Mouse (Mus musculus) layer of hippocampus, postnatal 36 days (tissue): ENCODE measurements around the gene Gm11555. TPM values are rescaled to one million over a fixed set of nuclear protein-coding genes. Genes with fewer than 3 reads are reported as not detected.
"Not testable (repeated sequence)": the region's sequence is repeated elsewhere in the genome, so short reads cannot be mapped to it uniquely, and the experiment has no call there.

Experiments
- DNase-seq, 2 experiments: peaks; one replicate each; pipeline ENCODE4 v3.0.0; 2022
- total RNA-seq, 2 experiments: library from RNA; stranded (reverse); gene quantifications; 2 replicates each; pipeline ENCODE4 v1.2.3; 2021

Gm11555 gene
- total RNA-seq: not detected

GRCm38 (mm10) chr11:99650136-99650535 lies at the start of gene Gm11555:
Gene Gm11555 (minus strand): TSS chr11:99650236.
- DNase-seq: no peak

GRCm38 (mm10) chr11:99690463-99690862 lies 40.4 kb upstream of the Gm11555 start, which contains the start of gene Gm14190:
Gene Gm14190 (minus strand): TSS chr11:99690740.
- DNase-seq: no peak

- DNase-seq: not testable (repeated sequence)
These were observed 35.2 kb upstream of the Gm11555 start for GRCm38 (mm10) chr11:99685235-99685634.

- no peak for DNase-seq
These were observed 33.4 kb upstream of the Gm11555 start for GRCm38 (mm10) chr11:99683481-99683880.

- no peak for DNase-seq
These were observed 15.8 kb upstream of the Gm11555 start, which contains the start of gene Krtap4-6 for GRCm38 (mm10) chr11:99665860-99666259. Gene Krtap4-6 (minus strand): TSS chr11:99665960.

- DNase-seq: no peak
These were observed 12.8 kb upstream of the Gm11555 start for GRCm38 (mm10) chr11:99662802-99663201.

GRCm38 (mm10) chr11:99659256-99659655 lies 9.2 kb upstream of the Gm11555 start:
- no peak for DNase-seq

- not testable (repeated sequence) for DNase-seq
These were observed 8.5 kb upstream of the Gm11555 start, which contains the start of gene Gm11563 for GRCm38 (mm10) chr11:99658467-99659010. Gene Gm11563 (minus strand): TSS chr11:99658960.

- no peak for DNase-seq
These were observed 7.0 kb upstream of the Gm11555 start for GRCm38 (mm10) chr11:99657051-99657450.

- DNase-seq: no peak
These were observed 3.6 kb downstream of the Gm11555 start for GRCm38 (mm10) chr11:99646444-99646843.

GRCm38 (mm10) chr11:99644351-99644750 lies 5.7 kb downstream of the Gm11555 start:
- DNase-seq: no peak

- DNase-seq: not testable (repeated sequence)
These were observed 6.3 kb downstream of the Gm11555 start, which contains the start of gene Krtap4-7 for GRCm38 (mm10) chr11:99643635-99644139. Gene Krtap4-7 (minus strand): TSS chr11:99644089.

GRCm38 (mm10) chr11:99640926-99641325 lies 9.1 kb downstream of the Gm11555 start:
- no peak for DNase-seq

- no peak for DNase-seq
These were observed 12.9 kb downstream of the Gm11555 start for GRCm38 (mm10) chr11:99637086-99637485.

GRCm38 (mm10) chr11:99634653-99635134 lies 15.3 kb downstream of the Gm11555 start, which contains the start of gene Krtap4-2:
Gene Krtap4-2 (minus strand): TSS chr11:99635084.
- DNase-seq: no peak

- no peak for DNase-seq
These were observed 16.7 kb downstream of the Gm11555 start for GRCm38 (mm10) chr11:99633293-99633692.

- DNase-seq: no peak
These were observed 19.1 kb downstream of the Gm11555 start for GRCm38 (mm10) chr11:99630890-99631289.

GRCm38 (mm10) chr11:99628138-99628537 lies 21.9 kb downstream of the Gm11555 start, which contains the start of gene Krtap4-1:
Gene Krtap4-1 (minus strand): TSS chr11:99628238.
- no peak for DNase-seq

GRCm38 (mm10) chr11:99620335-99620734 lies 29.7 kb downstream of the Gm11555 start, which contains the start of gene Gm11562:
Gene Gm11562 (minus strand): TSS chr11:99620435.
- DNase-seq: no peak

- DNase-seq: no peak
These were observed 35.2 kb downstream of the Gm11555 start, which contains the start of gene Krtap2-4 for GRCm38 (mm10) chr11:99614796-99615363. Gene Krtap2-4 (minus strand): TSS chr11:99614846.

- not testable (repeated sequence) for DNase-seq
These were observed 39.9 kb downstream of the Gm11555 start, which contains the start of gene Gm11937 for GRCm38 (mm10) chr11:99610089-99610488. Gene Gm11937 (minus strand): TSS chr11:99610189.

GRCm38 (mm10) chr11:99609126-99609525 lies 40.9 kb downstream of the Gm11555 start:
- peak; percentile 32 to 37 for DNase-seq

- DNase-seq: not testable (repeated sequence)
These were observed 46.8 kb downstream of the Gm11555 start, which contains the start of gene Gm11938 for GRCm38 (mm10) chr11:99603208-99603607. Gene Gm11938 (minus strand): TSS chr11:99603308.
